Mouse (Mus musculus) Muller cell, postnatal 12 days (primary cell): ENCODE data around the gene Trim38.

Experiments
- DNase-seq: peaks from one replicate; pipeline ENCODE4 v3.0.0-alpha.2; 2015; ENCODE audit errors: inconsistent ontology term

The Trim38 gene

GRCm38 (mm10) chr13:23836630-23837029, 66.9 kb downstream of the Trim38 start:
- no peak for DNase-seq

DNA sequence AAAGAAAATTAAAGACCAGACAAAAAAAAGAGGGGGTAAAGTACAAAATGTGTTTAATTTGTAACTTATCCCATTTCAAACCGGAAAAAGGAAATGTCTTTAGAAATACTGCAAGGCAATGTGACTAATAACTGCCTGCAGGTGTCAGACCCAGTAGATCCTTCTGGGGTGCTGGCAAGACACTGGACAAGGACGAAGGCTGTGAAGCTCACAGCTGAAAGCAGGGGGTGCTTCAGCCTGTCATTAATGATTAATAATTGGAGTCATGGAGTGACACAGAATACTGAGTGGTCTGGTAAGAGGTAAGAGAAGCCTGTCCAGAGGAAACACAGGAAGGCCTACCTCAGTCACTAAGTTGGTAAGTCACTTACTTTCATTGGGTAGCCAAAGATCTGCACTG, 69.6 kb downstream of the Trim38 start, which contains the start of gene Slc17a3:
Gene Slc17a3, plus strand, starts transcription at position 127 of the 400 bp plus-strand sequence.
- DNase-seq: no peak
